Mouse (Mus musculus): ENCODE data around the gene Ppil1. TPM values are rescaled to one million over a fixed set of nuclear protein-coding genes. Genes with fewer than 3 reads are reported as not detected.

The Ppil1 gene
- polyA plus RNA-seq (2015; fragmentation: Illumina TruSeq; extraction: RNeasy Lipid Tissue Mini Kit (QIAGEN cat#74804); ENCODE audit: insufficient read depth, low replicate concordance), result 40.0 TPM

GRCm38 (mm10) chr17:29263840-29264633 is at the start of gene Ppil1:
Ppil1 (minus strand) TSS chr17:29264186.

DNA sequence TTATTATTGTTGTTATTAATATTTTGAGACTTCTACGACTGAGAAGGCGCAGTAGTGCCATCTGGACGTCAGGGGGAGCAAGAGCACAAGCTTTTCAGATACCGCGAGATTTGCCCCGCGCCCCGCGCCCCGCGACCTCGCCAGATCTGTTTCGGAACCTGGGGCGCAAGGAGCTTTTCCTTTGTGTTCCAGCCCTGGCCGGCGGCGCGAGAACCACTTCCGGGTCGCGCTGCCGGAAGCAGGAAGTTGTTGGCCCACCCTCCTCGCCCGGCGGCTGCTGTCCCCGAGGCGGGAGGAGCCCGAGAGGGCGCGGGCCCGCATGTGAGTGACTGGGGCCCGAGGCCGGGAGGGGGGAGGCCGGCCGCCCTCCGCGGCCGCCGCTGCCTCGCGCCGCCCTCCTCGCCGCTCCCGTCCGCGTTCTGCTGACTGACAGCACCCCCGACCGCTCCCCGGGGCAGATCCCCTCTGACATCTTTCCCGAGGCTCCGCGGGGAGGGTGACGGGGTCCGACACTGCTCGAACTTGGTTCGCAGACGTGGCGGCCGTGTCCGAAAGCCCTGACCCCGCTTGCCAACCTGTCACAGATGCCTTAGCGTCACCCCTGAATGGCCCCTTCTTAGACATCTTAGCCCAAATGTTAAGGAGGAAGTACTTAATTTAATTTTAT is 4.8 kb upstream of the Ppil1 start, which contains the start of gene BC004004:
TSS of gene BC004004 (plus strand) at position 107 of the 667 bp plus-strand sequence.

GRCm38 (mm10) chr17:29237772-29238420 is 26.1 kb downstream of the Ppil1 start, which contains the start of gene Cpne5:
Cpne5 (minus strand) TSS chr17:29238167.

Other genes starting within 250 kb of the Ppil1 start
- 421 TPM for gene Srsf3, start 231.6 kb downstream of the Ppil1 start, polyA plus RNA-seq (2015; fragmentation: Illumina TruSeq; extraction: RNeasy Lipid Tissue Mini Kit (QIAGEN cat#74804); ENCODE audit: insufficient read depth, low replicate concordance)
- 10.3 TPM for gene Cdkn1a, start 173.2 kb downstream of the Ppil1 start, polyA plus RNA-seq (2015; fragmentation: Illumina TruSeq; extraction: RNeasy Lipid Tissue Mini Kit (QIAGEN cat#74804); ENCODE audit: insufficient read depth, low replicate concordance)
- 2.6 TPM for gene Rab44, start 150.0 kb downstream of the Ppil1 start, polyA plus RNA-seq (2015; fragmentation: Illumina TruSeq; extraction: RNeasy Lipid Tissue Mini Kit (QIAGEN cat#74804); ENCODE audit: insufficient read depth, low replicate concordance)
- 0.93 TPM for gene Cpne5, start 26.0 kb downstream of the Ppil1 start, polyA plus RNA-seq (2015; fragmentation: Illumina TruSeq; extraction: RNeasy Lipid Tissue Mini Kit (QIAGEN cat#74804); ENCODE audit: insufficient read depth, low replicate concordance)
- 90.0 TPM for gene BC004004, start 4.6 kb upstream of the Ppil1 start, polyA plus RNA-seq (2015; fragmentation: Illumina TruSeq; extraction: RNeasy Lipid Tissue Mini Kit (QIAGEN cat#74804); ENCODE audit: insufficient read depth, low replicate concordance)
- gene Pi16, start 53.5 kb upstream of the Ppil1 start, polyA plus RNA-seq (2015; fragmentation: Illumina TruSeq; extraction: RNeasy Lipid Tissue Mini Kit (QIAGEN cat#74804); ENCODE audit: insufficient read depth, low replicate concordance), result 1.7 TPM
- gene Mtch1, start 83.7 kb upstream of the Ppil1 start, polyA plus RNA-seq (2015; fragmentation: Illumina TruSeq; extraction: RNeasy Lipid Tissue Mini Kit (QIAGEN cat#74804); ENCODE audit: insufficient read depth, low replicate concordance), result 66.1 TPM
- gene Fgd2, start 96.7 kb upstream of the Ppil1 start, polyA plus RNA-seq (2015; fragmentation: Illumina TruSeq; extraction: RNeasy Lipid Tissue Mini Kit (QIAGEN cat#74804); ENCODE audit: insufficient read depth, low replicate concordance), result 125 TPM
- gene Pim1, start 226.6 kb upstream of the Ppil1 start, polyA plus RNA-seq (2015; fragmentation: Illumina TruSeq; extraction: RNeasy Lipid Tissue Mini Kit (QIAGEN cat#74804); ENCODE audit: insufficient read depth, low replicate concordance), result 72.4 TPM

Data from spleen, adult 10 weeks (tissue).